Mouse (Mus musculus) layer of hippocampus, postnatal 36 days (tissue): ENCODE data around the gene Upk3bl. TPM values are rescaled to one million over a fixed set of nuclear protein-coding genes. Genes with fewer than 3 reads are reported as not detected.
"Not testable (repeated sequence)": the region's sequence is repeated elsewhere in the genome, so short reads cannot be mapped to it uniquely, and the experiment has no call there.

Experiments used
- DNase-seq, 2 experiments: peaks; one replicate each; pipeline ENCODE4 v3.0.0; 2022
- microRNA-seq, 2 experiments: library from miRNA; unstranded; fragments of <30 nt; microRNA quantifications; one replicate each; pipeline ENCODE4 v1.2.0; 2021
- total RNA-seq, 2 experiments: library from RNA; stranded (reverse); gene quantifications; 2 replicates each; pipeline ENCODE4 v1.2.3; 2021

The Upk3bl gene
- total RNA-seq, 2 experiments from 2014 or later, result not detected

DNA sequence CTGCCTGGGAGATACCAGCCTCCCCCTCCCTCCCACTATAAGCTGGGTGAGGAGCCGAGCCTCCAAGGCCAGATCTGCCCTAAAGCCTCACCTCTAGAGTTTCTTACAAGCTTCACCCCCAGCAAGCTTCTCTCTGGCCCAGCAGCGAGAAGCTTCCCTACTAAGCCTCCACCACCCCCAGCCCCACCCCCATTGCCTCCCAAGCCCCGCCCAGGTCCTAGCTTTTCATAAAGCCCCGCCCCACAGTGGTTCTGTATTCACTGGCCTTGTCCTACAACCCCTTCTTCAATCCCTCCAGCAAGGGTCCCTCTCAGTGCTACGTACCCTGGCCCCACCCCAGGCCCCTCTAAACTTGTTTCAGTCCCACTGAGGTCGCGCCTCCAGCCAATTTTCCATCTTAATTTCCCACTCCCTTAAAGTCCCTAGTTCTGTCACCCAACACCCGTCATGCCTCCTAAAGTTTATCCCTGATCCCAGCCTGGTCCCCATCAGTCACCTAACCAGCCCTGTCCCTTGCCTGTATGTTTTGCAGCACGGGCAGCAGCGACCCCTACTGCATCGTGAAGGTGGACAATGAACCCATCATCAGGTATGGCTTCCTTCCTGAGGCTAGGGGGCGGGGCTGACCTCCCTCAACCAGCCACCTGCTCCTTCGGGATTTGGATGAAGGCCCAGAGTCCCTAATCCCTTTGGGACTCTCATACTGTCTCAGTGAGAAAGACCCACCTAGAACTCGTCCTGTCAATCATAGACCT is 34.7 kb downstream of the Upk3bl start:
- no peak for DNase-seq

DNA sequence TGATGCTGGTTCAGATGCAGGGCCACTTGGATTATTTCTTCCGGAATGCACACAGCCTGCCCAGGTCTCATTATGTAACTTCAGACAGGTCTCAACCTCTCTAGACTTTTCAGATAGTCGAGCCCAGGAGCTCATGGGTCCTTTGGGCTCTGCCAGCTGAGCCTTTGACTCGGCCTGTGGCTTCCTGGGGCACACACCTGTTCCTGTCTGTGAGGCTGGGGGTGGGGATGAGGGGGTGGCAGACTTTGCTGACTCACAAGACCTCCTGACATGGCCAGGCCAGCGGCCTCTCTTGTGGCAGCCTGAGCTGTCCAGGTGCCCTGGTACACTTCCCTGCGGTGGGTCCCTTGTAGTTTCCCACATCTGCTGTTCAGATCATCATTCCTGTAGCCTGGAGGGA is 37.6 kb downstream of the Upk3bl start:
- DNase-seq, result no peak

DNA sequence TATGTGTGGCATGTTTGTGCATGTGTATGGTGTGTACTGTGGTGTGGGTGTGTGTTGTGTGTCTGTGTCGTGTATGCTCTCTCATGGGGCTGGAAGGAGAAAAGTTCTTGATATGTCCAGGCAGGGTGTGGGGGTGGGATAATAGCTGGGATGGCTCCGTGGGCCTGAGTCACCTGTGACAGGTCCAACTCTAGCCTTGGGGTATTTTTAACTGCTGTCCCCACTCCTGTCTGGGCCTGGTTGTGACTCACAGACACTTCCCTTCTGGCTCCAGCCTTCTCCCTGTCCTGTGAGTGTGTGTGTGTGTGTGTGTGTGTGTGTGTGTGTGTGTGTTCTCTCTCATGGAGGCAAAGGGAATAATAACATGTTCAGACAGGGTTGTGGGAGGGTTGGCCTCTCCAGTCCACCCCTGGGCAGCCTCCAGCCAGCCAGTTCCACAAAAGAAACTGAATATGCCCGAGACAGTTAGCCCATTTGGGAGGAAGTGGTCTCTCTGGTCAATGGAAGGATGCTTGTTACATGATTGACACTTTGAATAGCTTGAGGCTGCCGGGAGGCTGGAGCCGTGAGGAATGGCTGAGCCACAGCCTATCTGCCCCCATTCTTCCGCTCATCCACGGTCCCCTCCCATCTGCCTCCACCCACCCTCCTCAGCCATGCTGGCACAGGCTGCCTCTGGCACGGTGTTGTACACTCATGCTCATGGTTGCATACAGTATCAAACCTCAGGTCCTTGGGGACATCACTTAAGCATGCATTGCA is 40.1 kb downstream of the Upk3bl start:
- peak in 1 of 2 experiments; percentile 38 for DNase-seq

DNA sequence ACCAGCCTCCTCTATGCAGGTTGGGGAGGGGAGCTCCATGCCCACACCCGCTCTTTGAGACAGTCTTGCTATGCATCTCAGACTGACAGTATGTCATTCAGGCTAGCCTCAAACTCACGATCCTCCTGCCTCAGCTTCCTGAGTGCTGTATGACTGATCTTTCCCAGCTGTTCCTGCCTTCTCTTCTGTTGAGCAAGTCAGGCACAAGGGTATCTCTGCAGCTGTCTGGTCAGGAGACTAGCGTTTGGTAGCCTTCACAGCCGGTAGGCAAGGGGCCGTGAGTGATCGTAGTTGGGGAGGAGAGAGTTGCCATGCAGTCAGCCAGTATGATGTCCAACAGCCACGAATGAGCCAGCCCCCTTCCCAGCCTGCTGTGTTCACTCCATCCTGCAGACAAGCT is 40.8 kb downstream of the Upk3bl start:
- no peak for DNase-seq

DNA sequence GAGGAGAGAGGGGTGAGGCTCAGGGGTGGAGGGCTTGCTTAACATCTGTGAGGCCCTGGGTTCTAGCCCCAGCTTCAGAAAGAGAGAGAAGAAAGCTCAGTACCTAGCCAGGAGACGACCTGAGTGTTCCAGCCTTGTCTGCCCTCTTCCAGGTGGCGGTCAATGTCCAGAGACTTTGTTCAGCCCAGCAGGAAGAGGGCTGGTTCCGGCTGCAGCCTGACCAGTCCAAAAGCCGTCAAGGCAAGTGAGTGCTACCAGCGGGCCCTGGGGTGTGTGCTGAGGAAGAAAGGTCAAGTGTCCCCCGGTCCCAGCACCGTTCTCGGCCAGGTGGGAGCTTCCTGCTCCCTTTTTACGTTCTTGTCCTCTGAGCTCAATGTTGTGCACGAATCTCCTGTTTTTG is 44.2 kb downstream of the Upk3bl start:
- DNase-seq, result no peak

DNA sequence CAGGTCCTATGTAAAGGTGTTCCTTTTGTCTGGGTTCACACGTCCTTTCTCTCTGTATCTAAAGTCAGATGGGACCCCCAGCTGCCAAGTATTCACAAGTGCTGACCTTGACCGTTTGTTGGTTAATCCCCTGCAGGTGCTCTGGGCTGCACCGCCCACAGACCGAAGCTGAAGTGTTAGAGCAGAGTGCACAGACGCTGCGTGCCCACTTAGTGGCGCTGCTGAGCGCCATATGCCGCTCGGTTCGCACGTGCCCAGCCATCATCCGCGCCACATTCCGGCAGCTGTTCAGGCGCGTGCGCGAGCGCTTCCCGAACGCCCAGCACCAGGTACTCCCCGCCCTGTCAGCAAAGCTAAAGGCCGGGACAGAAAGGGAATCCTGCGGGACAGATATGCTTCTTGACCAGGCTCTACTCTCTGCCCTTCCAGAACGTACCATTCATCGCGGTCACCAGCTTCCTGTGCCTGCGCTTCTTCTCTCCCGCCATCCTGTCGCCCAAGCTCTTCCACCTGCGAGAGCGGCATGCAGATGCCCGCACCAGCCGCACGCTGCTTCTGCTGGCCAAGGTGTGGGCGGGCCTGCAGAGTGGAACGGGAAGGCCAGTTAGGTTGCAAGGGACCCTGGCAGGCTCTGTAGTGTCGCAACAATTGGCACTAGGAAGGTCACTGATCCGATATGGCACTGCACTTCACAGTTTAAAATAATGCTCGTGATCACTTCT is 48.0 kb downstream of the Upk3bl start:
- DNase-seq, result peak; percentile 58 to 64

DNA sequence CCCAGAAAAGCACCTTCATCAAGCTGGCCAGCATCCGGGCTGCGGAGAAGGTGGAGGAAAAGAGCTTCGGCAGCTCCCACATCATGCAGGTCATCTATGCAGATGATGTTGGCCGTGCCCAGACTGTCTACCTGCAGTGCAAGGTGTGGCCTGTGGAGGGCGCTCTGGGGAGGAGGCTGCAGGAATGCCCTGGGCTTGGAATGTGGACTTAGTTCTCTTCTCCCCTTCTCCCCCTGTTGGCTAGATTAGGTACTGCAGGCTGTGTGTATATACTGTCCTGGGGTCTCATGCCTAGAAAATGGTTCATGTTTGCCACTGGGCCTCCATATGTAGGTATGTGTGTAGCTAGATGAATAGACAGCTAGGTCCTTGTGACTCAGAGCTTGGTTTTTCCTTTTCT is 50.2 kb downstream of the Upk3bl start:
- no peak for DNase-seq

DNA sequence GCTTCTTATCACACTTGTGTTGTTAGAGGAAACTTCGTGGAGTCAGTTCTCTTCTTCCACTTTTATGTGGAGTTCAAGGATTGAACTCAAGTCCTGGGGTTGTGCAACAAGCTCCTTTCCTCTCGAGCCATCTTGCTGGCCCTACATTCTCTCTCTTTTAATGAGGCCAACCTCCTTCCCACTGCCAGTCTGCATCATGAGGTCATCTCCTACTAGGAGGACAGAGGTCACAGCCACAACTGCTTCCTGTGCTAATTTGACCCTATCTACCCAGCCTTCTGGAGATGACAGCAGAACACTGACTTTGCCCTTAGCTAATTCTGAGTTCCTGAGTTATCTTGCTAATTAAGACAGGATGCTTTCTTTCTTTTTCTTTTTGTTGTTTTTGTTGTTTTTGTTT is 54.2 kb downstream of the Upk3bl start:
- DNase-seq, result no peak

DNA sequence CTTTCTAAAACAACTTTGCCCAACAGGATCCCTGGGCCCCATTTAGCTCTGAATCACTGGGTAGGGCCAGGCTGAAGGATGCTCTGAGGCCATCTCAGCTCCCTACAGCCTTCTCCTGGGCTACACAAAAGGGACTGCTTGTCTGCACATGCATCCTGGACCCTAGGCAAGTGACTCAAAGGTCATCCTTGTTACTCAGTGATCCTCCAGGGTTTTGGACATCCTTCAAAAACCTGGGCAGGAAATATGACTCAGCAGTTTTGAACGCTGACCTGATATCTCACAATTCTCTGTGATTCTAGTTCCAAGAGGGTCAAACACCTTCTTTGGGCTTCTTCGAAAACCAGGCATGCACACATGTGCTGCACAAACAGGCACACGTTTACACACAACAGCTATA is 54.8 kb downstream of the Upk3bl start:
- DNase-seq, result no peak

DNA sequence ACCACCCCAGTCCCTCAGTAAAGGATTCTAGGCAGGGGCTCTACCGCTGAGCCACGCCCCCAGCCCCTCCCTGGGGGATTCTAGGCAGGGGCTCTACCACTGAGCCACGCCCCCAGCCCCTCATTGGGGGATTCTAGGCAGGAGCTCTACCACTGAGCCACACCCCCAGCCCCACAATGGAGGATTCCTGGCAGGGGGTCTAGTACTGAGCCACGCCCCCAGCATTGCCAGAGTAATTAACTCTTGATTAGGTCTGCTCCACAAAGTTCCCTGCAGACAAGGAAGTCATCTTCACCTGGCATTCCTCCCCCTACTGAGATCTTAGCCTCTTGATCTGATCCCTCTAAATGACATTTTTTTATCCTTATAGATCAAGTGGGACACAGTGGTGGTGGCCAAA is 59.3 kb downstream of the Upk3bl start:
- DNase-seq, result not testable (repeated sequence)

Small RNA genes lying within 50 kb of the gene (microRNA-seq; reads per million reads assigned to microRNA genes)
- 0.30 to 0.85 reads per million in 2 experiments for gene Mir7035

Other genes with a start within 250 kb of the Upk3bl start
- 10 to 100 TPM; 83.5 to 86.9 TPM for gene Srrm3, start 247.6 kb upstream of the Upk3bl start, total RNA-seq
- 10 to 100 TPM; 19.2 to 28.1 TPM for gene Hspb1, start 166.6 kb upstream of the Upk3bl start, total RNA-seq
- gene Ywhag, start 119.9 kb upstream of the Upk3bl start, total RNA-seq, result 1,000 to 10,000 TPM; 1,259 to 1,347 TPM
- 1 to 10 TPM; 1.4 to 1.7 TPM for gene Ssc4d, start 80.0 kb upstream of the Upk3bl start, total RNA-seq
- gene Zp3, start 74.4 kb upstream of the Upk3bl start, total RNA-seq, result not detected
- gene Dtx2, start 59.7 kb upstream of the Upk3bl start, total RNA-seq, result 1 to 10 TPM; 7.9 to 8.0 TPM
- gene Upk3b, start 16.0 kb upstream of the Upk3bl start, total RNA-seq, result not detected
- gene Rasa4, start 29.4 kb downstream of the Upk3bl start, total RNA-seq, result 1 to 10 TPM; 2.2 to 3.2 TPM
- gene Polr2j, start 62.1 kb downstream of the Upk3bl start, total RNA-seq, result 10 to 100 TPM; 64.0 to 75.6 TPM
- 10 to 100 TPM; 14.5 to 17.3 TPM for gene Lrwd1, start 81.6 kb downstream of the Upk3bl start, total RNA-seq
- gene Alkbh4, start 81.7 kb downstream of the Upk3bl start, total RNA-seq, result 10 to 100 TPM in 1 of 2 experiments, 1 to 10 TPM in 1; 9.8 to 10.2 TPM
- gene Orai2, start 116.2 kb downstream of the Upk3bl start, total RNA-seq, result 100 to 1,000 TPM; 144 to 145 TPM
- 10 to 100 TPM; 35.2 to 41.4 TPM for gene Prkrip1, start 144.5 kb downstream of the Upk3bl start, total RNA-seq
- gene Sh2b2, start 192.1 kb downstream of the Upk3bl start, total RNA-seq, result 1 to 10 TPM; 5.0 to 6.6 TPM